Mouse (Mus musculus) stomach, embryonic 14.5 days (tissue): ENCODE results near the gene Crbn. TPM values are rescaled to one million over a fixed set of nuclear protein-coding genes. Genes with fewer than 3 reads are reported as not detected.
A peak's percentile ranks its signal among the peaks of the same experiment; 100 is the strongest.

Experiments used
- ATAC-seq: fragments of 200-750 bp; cut with Nextera tagmentation; 2 replicates; pipeline ENCODE4 v1.8.0; 2017; ENCODE audit warnings: low read depth, moderate TSS enrichment; ENCODE audit not compliant: insufficient number of reproducible peaks, insufficient read depth, low FRiP score
- H3K27ac ChIP-seq: fragments of 300-500 bp; sonication (generic); 2 replicates; pipeline ENCODE4 v1.5.1; 2014; ENCODE audit warnings: mild to moderate bottlenecking, low read length, moderate library complexity, mixed read lengths
- H3K27me3 ChIP-seq: fragments of 300-500 bp; sonication (generic); 2 replicates; pipeline ENCODE4 v1.6.1; 2014; ENCODE audit warnings: low read length, control low read depth, mixed read lengths; ENCODE audit not compliant: control insufficient read depth, insufficient read depth
- H3K36me3 ChIP-seq: fragments of 300-500 bp; sonication (generic); 2 replicates; pipeline ENCODE4 v1.6.1; 2014; ENCODE audit warnings: mild to moderate bottlenecking, control low read depth, low read length, moderate library complexity, mixed read lengths; ENCODE audit not compliant: control insufficient read depth, insufficient read depth
- H3K4me1 ChIP-seq: fragments of 300-500 bp; sonication (generic); 2 replicates; pipeline ENCODE4 v1.6.1; 2014; ENCODE audit warnings: low read length, control low read depth, mixed read lengths; ENCODE audit not compliant: control insufficient read depth, insufficient read depth
- H3K4me2 ChIP-seq: fragments of 300-500 bp; sonication (generic); replicated peaks from 2 replicates; pipeline ENCODE4 v1.6.1; 2014; ENCODE audit warnings: low read depth, low read length, control low read depth
- H3K4me3 ChIP-seq: fragments of 300-500 bp; sonication (generic); 2 replicates; pipeline ENCODE4 v1.5.1; 2014; ENCODE audit warnings: low read depth, low read length, control low read depth
- H3K9ac ChIP-seq: fragments of 300-500 bp; sonication (generic); replicated peaks from 2 replicates; pipeline ENCODE4 v1.6.1; 2014; ENCODE audit warnings: low read depth, mild to moderate bottlenecking, control low read depth, low read length, moderate library complexity, mixed read lengths
- H3K9me3 ChIP-seq: fragments of 300-500 bp; sonication (generic); 2 replicates; pipeline ENCODE4 v1.6.1; 2016; ENCODE audit warnings: low read depth, low read length, control low read depth; ENCODE audit not compliant: control insufficient read depth
- WGBS: fragments of 180-500 bp; shearing (Covaris S2); extraction: QIAGEN DNeasy Blood & Tissue Kit; methylation state at CpG from one replicate; pipeline ENCODE4 v1.1.7; 2014; 5-methylcytosine and 5-hydroxymethylcytosine counted together
- polyA plus RNA-seq: library from polyadenylated mRNA; unstranded; fragments of >200 nt; fragmentation: Nextera tagmentation; extraction: Ambion mirVana; gene quantifications from 2 replicates; pipeline ENCODE4 v1.2.1, GENCODE M21; 2014

Gene Crbn
- polyA plus RNA-seq, 1 experiment from 2014 or later, result 49.3 TPM

DNA sequence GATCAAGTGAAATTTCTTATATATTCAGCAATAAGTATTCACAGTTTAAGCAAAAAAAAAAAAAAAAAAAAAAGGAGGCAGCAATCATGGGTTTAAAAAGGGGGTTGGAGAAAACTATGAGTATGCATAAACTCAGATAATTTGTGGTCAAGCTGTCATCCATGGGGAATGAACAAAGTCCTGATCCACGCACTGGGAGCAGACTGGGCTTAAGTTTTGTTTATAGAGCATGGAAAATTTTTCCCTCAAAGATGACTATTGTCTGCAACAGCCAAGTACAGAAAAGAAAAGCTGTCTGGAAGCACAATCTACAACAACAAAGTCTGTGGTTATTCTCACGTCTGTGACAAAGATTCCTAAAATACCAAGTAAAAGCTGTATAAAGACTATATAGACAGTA, 9.3 kb upstream of the Crbn start:
- Histone ChIP-seq H3K4me3 (no peak overlapping the region), H3K27ac (no peak overlapping the region), H3K9me3 (no peaks in the 10 kb centered on the region), H3K27me3 (no peaks in the 10 kb centered on the region), H3K4me2 (no peak overlapping the region), H3K36me3 (no peaks in the 10 kb centered on the region), H3K4me1 (no peaks in the 10 kb centered on the region), H3K9ac (no peak overlapping the region)
- ATAC-seq, result no peak
- WGBS, result 38% methylated on average over 2 of the region's 2 CpGs

DNA sequence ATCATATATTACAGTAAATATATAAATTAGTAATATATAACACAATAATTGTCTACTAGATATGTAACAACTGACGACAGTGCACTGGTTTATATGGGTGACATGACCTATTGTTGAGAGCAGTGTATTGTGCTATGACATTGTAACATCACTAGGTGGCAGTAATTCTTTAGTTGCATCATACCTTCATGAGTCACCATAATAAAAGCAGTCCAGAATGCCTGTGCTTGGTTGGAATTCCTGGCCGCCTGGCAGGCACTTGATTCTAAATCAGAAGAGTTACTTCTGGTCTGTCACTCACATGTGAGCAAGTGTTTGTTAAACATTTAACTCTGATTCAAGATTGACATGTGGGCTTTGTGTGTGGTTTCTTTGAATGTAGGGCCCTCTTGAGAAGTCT, 5.0 kb upstream of the Crbn start:
- Histone ChIP-seq H3K4me2 (no peak overlapping the region), H3K36me3 (no peaks in the 10 kb centered on the region), H3K9ac (no peak overlapping the region), H3K4me1 (no peaks in the 10 kb centered on the region), H3K4me3 (no peak overlapping the region), H3K9me3 (no peaks in the 10 kb centered on the region), H3K27me3 (no peaks in the 10 kb centered on the region), H3K27ac (no peak overlapping the region)
- 42% methylated on average over 2 of the region's 2 CpGs for WGBS
- peak; percentile 26; the same call in 1 of the 2 replicates for ATAC-seq

GRCm38 (mm10) chr6:106800227-106800557, 315 bp upstream of the Crbn start:
- ATAC-seq, result no peak
- peak overlapping the region; percentile 91; the same call in 1 of the 2 replicates for H3K4me2 ChIP-seq
- no peaks in the 10 kb centered on the region for H3K27me3 ChIP-seq
- no peaks in the 10 kb centered on the region for H3K36me3 ChIP-seq
- H3K9me3 ChIP-seq, result no peaks in the 10 kb centered on the region
- H3K4me1 ChIP-seq, result peaks cover 5% of the 10 kb centered on the region; the same call in 1 of the 2 replicates
- WGBS, result 55% methylated on average over 5 of the region's 5 CpGs
- no peak overlapping the region for H3K27ac ChIP-seq
- no peak overlapping the region; the same call in 1 of the 2 replicates for H3K9ac ChIP-seq
- H3K4me3 ChIP-seq, result peak overlapping the region; percentile 83

DNA sequence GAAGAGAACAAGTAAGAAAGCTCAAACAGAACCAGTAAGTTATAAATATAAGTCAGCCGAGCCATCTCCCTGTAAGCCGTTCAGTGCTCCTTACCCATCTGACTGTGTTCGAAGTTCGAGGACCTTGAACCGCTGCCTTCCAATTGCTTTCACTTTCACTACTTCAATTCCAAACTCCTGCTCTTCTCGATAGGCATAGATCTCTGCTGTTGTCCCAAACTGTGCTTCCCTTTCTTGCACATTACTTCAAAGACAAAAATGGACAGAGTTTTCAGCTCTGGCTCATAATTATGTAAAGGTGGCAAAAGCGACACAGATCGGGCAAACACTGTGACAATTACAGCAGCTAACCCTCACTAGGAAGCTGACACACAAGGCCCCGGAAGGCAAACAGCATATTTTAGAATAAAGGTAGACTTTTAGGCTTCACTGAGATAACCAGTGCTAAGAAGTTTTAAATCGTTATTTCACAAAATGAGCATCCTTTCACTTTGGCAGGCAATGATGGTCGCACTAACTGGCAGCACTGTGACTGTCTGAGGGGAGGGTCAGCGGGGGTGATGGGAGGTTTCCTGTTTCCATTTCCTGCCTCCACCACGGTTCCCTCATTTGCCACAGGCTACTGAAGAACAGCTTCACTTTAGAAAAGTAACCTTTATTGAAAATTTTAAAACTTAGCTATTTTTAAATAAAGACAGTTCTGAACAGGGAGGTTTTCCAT, 5.6 kb downstream of the Crbn start:
- Histone ChIP-seq H3K4me2 (no peak overlapping the region), H3K4me3 (no peak overlapping the region), H3K9me3 (no peaks in the 10 kb centered on the region), H3K27me3 (no peaks in the 10 kb centered on the region), H3K36me3 (peaks cover 21% of the 10 kb centered on the region), H3K4me1 (peaks cover 5% of the 10 kb centered on the region; the same call in 1 of the 2 replicates), H3K27ac (no peak overlapping the region), H3K9ac (no peak overlapping the region)
- ATAC-seq, result no peak
- WGBS, result 90% methylated on average over 13 of the region's 13 CpGs

DNA sequence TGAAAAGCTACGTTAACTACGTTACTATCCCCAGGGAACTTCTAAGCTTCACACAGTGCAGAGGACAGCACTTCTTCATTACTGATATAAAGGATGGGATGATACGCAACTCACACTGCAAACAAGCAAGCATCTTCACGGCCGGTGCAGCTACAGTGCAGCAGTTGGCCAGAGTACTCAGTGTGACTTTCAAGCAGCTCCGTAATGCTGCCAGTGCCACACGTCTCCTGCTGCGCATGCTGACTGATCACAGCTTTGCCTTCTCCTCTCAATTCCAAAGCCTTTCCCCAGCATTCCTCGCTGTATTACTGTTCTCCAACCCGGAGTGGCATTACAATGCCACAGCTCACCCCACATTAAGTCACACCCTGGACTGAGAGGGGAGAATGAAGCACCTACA, 6.3 kb downstream of the Crbn start:
- 97% methylated on average over 10 of the region's 10 CpGs for WGBS
- no peaks in the 10 kb centered on the region for H3K27me3 ChIP-seq
- no peaks in the 10 kb centered on the region for H3K4me1 ChIP-seq
- H3K27ac ChIP-seq, result no peak overlapping the region
- H3K36me3 ChIP-seq, result peaks cover 21% of the 10 kb centered on the region
- ATAC-seq, result no peak
- H3K9ac ChIP-seq, result no peak overlapping the region
- no peak overlapping the region for H3K4me3 ChIP-seq
- H3K4me2 ChIP-seq, result no peak overlapping the region
- no peaks in the 10 kb centered on the region for H3K9me3 ChIP-seq

DNA sequence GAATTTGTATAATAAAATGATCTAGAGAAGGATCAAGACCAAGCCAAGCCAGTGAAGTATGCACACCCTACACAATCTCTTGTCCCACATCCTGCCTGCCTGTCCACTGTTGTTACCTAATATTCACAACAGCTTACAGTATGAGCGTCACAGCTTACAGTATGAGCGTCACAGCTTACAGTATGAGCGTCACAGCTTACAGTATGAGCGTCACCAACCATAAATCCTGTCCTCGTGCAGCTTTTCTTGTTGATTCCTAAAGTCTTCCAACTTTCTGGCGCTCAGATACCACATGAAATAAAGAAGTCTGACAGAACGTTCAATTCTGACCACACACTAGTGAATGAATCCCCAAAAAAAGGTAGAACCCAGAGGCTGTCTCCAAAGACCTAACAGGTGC, 6.8 kb downstream of the Crbn start:
- Histone ChIP-seq H3K9me3 (no peaks in the 10 kb centered on the region), H3K9ac (no peak overlapping the region), H3K36me3 (peaks cover 21% of the 10 kb centered on the region), H3K4me2 (no peak overlapping the region), H3K27me3 (no peaks in the 10 kb centered on the region), H3K4me3 (no peak overlapping the region), H3K27ac (no peak overlapping the region), H3K4me1 (no peaks in the 10 kb centered on the region)
- no peak for ATAC-seq
- 96% methylated on average over 7 of the region's 7 CpGs for WGBS

DNA sequence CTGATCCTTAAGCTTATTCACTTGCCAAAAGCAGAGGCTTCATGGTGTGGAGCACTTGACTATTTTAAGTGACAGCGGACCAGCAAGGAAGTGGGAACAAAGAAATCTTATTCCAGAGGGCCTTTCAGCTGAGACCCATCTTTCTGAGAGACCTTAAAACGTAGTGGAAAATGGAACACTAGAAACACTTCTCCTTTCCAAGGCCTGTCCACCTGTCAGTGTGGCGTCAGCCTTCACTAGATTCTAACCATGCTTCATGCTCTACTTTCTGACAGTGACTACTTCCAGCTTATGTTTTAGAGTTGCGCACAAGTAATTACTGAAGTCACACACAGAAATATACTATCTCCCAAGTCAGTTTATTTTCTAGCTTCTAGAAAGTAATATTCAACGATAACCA, 7.4 kb downstream of the Crbn start:
- Histone ChIP-seq H3K4me3 (no peak overlapping the region), H3K27me3 (no peaks in the 10 kb centered on the region), H3K4me1 (no peaks in the 10 kb centered on the region), H3K4me2 (no peak overlapping the region), H3K27ac (no peak overlapping the region), H3K9me3 (no peaks in the 10 kb centered on the region), H3K9ac (no peak overlapping the region), H3K36me3 (peaks cover 21% of the 10 kb centered on the region)
- ATAC-seq, result no peak
- 94% methylated on average over 5 of the region's 5 CpGs for WGBS

- no peaks in the 10 kb centered on the region for H3K4me1 ChIP-seq
- no peak for ATAC-seq
- no peak overlapping the region for H3K4me3 ChIP-seq
- no peak overlapping the region for H3K27ac ChIP-seq
- H3K9ac ChIP-seq, result no peak overlapping the region
- peaks cover 21% of the 10 kb centered on the region for H3K36me3 ChIP-seq
- 87% methylated on average over 8 of the region's 8 CpGs for WGBS
- H3K4me2 ChIP-seq, result no peak overlapping the region
- H3K9me3 ChIP-seq, result no peaks in the 10 kb centered on the region
- H3K27me3 ChIP-seq, result no peaks in the 10 kb centered on the region
Measured at GRCm38 (mm10) chr6:106791429-106791828, 8.4 kb downstream of the Crbn start.

GRCm38 (mm10) chr6:106787138-106787537, 12.7 kb downstream of the Crbn start:
- Histone ChIP-seq H3K36me3 (peaks cover 17% of the 10 kb centered on the region; the same call in 1 of the 2 replicates), H3K4me1 (no peaks in the 10 kb centered on the region)
- WGBS, result 86% methylated on average over 3 of the region's 3 CpGs

More at GRCm38 (mm10) chr6:106787138-106787537, 12.7 kb downstream of the Crbn start:
- no peaks in the 10 kb centered on the region for H3K9me3 ChIP-seq
- H3K9ac ChIP-seq, result no peak overlapping the region
- no peak overlapping the region for H3K4me3 ChIP-seq
- ATAC-seq, result no peak
- no peak overlapping the region for H3K27ac ChIP-seq
- H3K27me3 ChIP-seq, result no peaks in the 10 kb centered on the region
- H3K4me2 ChIP-seq, result no peak overlapping the region
